Mouse (Mus musculus) retina, postnatal 1 day (tissue): ENCODE measurements around the gene Morc3.
A peak's percentile ranks its signal among the peaks of the same experiment; 100 is the strongest.

Experiments used
- DNase-seq: peaks from one replicate; pipeline ENCODE4 v3.0.0-alpha.2; 2012

Morc3 gene

GRCm38 (mm10) chr16:93884722-93885113 is 52.8 kb downstream of the Morc3 start:
- no peak for DNase-seq

DNA sequence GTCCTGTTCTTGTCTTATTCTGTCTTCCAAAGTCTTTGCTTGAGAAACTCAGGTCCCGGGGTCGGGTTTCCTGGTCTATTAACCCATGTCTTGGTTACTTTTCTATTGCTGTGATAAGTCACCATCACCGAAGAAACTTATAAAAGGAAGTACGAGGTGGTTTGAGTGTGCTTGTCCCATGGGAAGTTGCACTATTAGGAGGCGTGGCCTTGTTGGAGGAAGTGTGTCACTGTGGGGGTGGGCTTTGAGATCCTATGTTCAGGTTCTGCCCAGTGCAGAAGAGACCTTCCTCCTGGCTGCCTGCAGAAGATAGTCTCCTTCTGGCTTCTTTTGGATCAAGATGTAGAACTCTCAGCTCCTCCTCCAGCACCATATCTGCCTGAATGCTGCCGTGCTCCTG is 56.6 kb downstream of the Morc3 start:
- DNase-seq = no peak

- no peak for DNase-seq
Measured at GRCm38 (mm10) chr16:93890948-93891604, 59.2 kb downstream of the Morc3 start.

DNA sequence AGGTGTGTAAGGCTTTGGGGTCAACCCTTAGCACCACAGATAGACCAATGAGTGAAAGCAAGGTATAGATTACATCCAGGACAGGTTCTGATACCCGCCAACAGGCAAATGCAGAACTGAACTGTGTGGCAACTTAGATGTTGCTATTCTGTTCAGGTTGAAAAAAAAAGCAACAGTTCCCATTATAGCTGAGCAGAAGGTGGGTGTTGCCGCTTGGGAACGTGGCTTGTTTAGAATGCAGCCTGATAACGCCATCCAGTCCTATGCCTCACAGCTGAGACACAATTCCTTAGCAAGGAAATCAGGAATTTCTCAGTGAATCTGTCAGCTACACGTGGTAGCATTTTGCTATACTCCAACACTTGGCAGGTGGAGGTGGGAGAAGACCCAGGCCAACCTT is 61.4 kb downstream of the Morc3 start:
- no peak for DNase-seq

- peak; percentile 38 for DNase-seq
Measured at GRCm38 (mm10) chr16:93903027-93903426, 71.1 kb downstream of the Morc3 start.

DNA sequence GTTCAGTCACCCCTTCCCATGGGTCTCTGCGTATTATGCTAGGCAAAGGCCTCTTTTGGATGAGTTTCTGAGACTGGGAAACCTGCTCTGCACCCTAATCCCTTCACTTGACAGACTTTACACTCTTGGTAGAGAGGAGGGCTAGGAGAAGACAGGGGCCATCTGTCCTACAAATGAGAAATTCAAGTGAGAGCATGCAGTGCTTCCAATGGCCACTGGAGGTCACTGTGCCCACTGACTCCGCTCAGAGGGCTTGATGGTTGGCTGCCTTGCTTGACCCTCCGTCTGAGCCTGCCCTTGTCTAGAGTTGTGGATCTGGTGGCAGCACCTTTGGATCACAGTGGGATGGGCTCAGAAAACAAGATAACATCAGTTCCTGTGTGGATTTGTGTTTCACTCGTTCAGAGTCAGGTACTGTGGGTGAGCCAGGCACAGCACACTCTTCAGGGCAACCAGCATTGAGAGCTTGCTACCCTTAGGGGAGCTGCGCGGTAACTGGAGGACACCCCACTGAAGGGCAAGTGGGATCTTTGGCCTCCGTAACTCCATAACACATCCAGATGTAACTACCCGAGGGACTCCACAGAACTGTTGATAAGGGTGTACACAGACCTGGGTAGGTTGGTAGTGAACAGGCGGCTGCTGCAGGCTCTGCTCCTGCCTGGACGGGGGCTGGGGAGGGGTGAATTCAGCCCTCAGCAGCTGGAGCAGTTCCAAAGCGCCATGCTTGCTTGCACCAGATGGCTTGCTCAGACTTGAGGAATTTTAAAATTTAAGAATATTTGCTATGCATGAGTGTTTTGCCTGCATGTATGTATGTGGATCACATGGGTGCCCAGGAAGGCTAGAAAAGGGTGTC is 74.5 kb downstream of the Morc3 start:
- DNase-seq = peak; percentile 80

GRCm38 (mm10) chr16:93907761-93908160 is 75.8 kb downstream of the Morc3 start:
- no peak for DNase-seq

GRCm38 (mm10) chr16:93908196-93908595 is 76.3 kb downstream of the Morc3 start:
- DNase-seq = no peak

DNA sequence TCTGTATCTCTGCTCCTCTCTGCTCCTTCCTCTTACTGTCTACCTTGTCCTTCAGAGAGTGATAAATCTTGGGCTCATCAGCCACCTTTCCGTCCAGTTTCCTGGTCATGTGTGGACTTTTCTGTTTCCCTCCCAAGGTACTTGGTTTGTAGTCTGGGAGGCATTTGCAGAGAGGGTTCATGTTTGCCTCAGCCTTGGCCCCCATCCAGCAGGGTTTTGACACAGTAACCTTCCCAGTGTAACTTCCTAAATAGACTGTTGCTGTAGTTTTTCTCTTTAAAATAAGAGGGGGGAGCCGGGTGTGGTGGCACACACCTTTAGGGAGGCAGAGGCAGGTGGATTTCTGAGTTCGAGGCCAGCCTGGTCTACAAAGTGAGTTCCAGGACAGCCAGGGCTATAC is 78.0 kb downstream of the Morc3 start:
- no peak for DNase-seq

- DNase-seq = no peak
Measured at GRCm38 (mm10) chr16:93910735-93911665, 79.1 kb downstream of the Morc3 start.

- DNase-seq = no peak
Measured at GRCm38 (mm10) chr16:93912158-93912557, 80.2 kb downstream of the Morc3 start.

DNA sequence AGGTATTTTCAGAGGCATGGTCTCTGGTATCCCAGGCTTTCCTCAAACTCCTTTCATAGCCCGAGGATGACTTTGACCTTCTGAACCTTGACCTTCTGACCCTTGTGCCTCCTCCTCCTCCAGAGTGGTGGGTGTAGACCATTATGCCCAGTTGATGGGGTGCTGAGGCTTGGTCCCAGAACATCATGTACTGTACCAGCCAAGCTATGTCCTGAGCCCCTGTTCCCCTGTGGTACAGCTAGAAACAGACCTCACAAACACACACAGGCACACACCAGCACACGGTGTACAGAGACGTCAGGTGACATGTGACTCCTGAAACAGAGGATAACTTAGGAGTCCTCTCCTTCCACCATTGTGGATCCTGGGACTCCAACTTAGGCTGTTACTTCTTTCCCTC is 80.9 kb downstream of the Morc3 start:
- no peak for DNase-seq

DNA sequence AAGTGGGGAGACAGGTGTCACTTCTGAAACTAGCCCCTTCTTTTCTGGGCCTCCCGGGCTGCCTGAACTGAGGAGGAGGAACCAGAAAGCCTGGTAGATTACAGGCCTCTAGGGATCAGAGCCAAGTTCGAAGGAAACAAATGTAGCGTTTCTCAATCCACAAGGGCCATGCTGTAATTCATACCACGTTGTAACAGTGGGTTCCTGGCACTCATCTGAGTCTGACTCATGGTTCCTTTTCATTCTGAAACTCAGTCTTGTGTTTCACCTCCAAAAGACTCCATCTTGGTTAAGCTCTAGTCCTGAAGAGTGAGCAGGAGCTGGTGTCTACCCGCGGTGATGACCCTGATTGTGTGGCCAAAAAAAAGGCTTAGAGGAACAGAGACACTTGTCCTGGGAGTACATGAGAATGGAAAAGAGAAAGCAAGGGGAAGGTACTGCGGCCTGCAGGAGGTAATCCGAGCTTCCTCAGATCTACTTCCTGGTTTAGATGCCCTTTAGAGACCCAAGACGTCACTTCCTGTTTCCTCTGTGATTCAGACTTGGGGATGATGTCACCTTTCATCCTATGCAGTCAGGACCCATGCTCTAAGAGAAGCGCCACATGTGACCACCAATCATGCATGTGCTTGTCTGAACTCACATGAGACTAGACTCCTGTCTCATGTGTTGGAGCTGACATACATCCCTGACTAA is 82.1 kb downstream of the Morc3 start:
- no peak for DNase-seq

- peak; percentile 63 for DNase-seq
Measured at GRCm38 (mm10) chr16:93915338-93915849, 83.5 kb downstream of the Morc3 start.

- peak; percentile 92 for DNase-seq
Measured at GRCm38 (mm10) chr16:93917712-93918678, 86.1 kb downstream of the Morc3 start.

GRCm38 (mm10) chr16:93918679-93919060 is 86.7 kb downstream of the Morc3 start:
- DNase-seq = no peak

DNA sequence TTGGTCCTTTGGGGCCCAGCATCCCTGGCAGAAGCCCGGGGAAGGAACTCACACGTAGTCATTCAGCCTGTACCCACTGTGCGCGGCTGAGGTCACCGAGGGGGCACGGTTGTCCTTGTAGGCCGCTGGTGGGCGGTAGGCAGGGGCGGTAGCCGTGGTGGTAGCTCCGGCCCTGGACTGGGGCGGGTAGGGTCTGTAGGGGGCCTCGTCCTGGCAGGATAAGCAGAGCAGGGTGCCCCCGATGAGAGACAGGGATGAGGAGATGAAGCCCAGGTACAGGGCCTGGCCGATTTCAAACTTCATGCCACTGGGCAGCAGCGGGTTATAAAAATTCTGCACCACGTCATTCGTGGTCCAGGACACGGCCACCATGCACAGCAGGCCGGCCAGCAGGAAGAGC is 87.3 kb downstream of the Morc3 start:
- DNase-seq = no peak

DNA sequence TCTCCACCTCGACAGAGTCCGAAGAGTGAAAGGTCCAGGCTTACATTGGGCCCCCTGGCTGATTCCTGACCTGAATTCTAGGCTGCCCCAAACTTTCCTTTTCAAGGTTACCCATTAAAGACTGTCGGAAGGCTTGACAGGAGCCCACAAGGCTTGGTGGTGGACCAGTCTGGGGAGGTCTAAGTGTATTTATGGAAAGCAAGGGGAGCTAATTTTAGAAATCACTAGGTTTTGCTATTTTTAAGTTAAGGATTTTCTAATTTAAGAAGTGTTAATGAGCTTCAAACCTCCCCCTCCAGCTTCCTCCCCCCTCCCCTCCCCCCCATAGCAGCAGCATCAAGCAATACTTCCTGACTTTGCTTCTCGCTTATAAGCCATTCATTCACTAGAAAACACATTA is 88.8 kb downstream of the Morc3 start:
- DNase-seq = no peak

GRCm38 (mm10) chr16:93922835-93923389 is 91.0 kb downstream of the Morc3 start:
- no peak for DNase-seq

- no peak for DNase-seq
Measured at GRCm38 (mm10) chr16:93923788-93924187, 91.9 kb downstream of the Morc3 start.
